Mouse (Mus musculus) regulatory T cell (primary cell): ENCODE measurements around the gene Calhm3.
"Not testable (repeated sequence)": the region's sequence is repeated elsewhere in the genome, so short reads cannot be mapped to it uniquely, and the experiment has no call there.

Experiments
- in situ Hi-C: fragments of 300-600 bp; cut with MboI, MseI; formaldehyde crosslinking; loops from one replicate; pipeline ENCODE4 v1.15.1; 2025; ENCODE audit warnings: high pct_unique_total_duplicates

The Calhm3 gene

GRCm38 (mm10) chr19:47167617-47168214 lies 10.2 kb upstream of the Calhm3 start:
- in situ Hi-C loops = loop anchor here (5.0 kb wide), 1 partner anchor 45 kb away; no protein-coding TSS in a partner anchor

- in situ Hi-C loops = loop anchor here (5.0 kb wide), 1 partner anchor 44 kb away; no protein-coding TSS in a partner anchor
These were observed 9.2 kb upstream of the Calhm3 start for GRCm38 (mm10) chr19:47166758-47167157.

- in situ Hi-C loops = no loop called here
These were observed 5.7 kb upstream of the Calhm3 start for GRCm38 (mm10) chr19:47163176-47163744.

GRCm38 (mm10) chr19:47161669-47162068 lies 4.1 kb upstream of the Calhm3 start:
- in situ Hi-C loops = no loop called here

- in situ Hi-C loops = no loop called here
These were observed 3.8 kb downstream of the Calhm3 start for GRCm38 (mm10) chr19:47153767-47154166.

GRCm38 (mm10) chr19:47152062-47152369 lies 5.5 kb downstream of the Calhm3 start:
- in situ Hi-C loops = no loop called here

GRCm38 (mm10) chr19:47151332-47152061 lies 6.1 kb downstream of the Calhm3 start:
- in situ Hi-C loops = no loop called here

GRCm38 (mm10) chr19:47149854-47150253 lies 7.7 kb downstream of the Calhm3 start:
- in situ Hi-C loops = no loop called here

- in situ Hi-C loops = no loop called here
These were observed 9.2 kb downstream of the Calhm3 start for GRCm38 (mm10) chr19:47148267-47148847.

GRCm38 (mm10) chr19:47144154-47144553 lies 13.4 kb downstream of the Calhm3 start, which contains the start of gene Calhm1:
Gene Calhm1 (minus strand): TSS chr19:47144254.
- in situ Hi-C loops = no loop called here

GRCm38 (mm10) chr19:47142438-47142837 lies 15.1 kb downstream of the Calhm3 start:
- in situ Hi-C loops = no loop called here

GRCm38 (mm10) chr19:47139611-47140010 lies 18.0 kb downstream of the Calhm3 start:
- in situ Hi-C loops = not testable (repeated sequence)

- in situ Hi-C loops = no loop called here
These were observed 19.7 kb downstream of the Calhm3 start, which contains the start of gene Calhm2 for GRCm38 (mm10) chr19:47137771-47138421. Gene Calhm2 (minus strand): TSS chr19:47138294.

GRCm38 (mm10) chr19:47137051-47137581 lies 20.4 kb downstream of the Calhm3 start:
- in situ Hi-C loops = no loop called here

- in situ Hi-C loops = no loop called here
These were observed 21.4 kb downstream of the Calhm3 start for GRCm38 (mm10) chr19:47136170-47136569.

GRCm38 (mm10) chr19:47135568-47135967 lies 22.0 kb downstream of the Calhm3 start:
- in situ Hi-C loops = no loop called here

GRCm38 (mm10) chr19:47133161-47133560 lies 24.4 kb downstream of the Calhm3 start:
- in situ Hi-C loops = no loop called here

GRCm38 (mm10) chr19:47130551-47131125 lies 26.9 kb downstream of the Calhm3 start:
- in situ Hi-C loops = no loop called here

- in situ Hi-C loops = no loop called here
These were observed 28.7 kb downstream of the Calhm3 start for GRCm38 (mm10) chr19:47128835-47129234.

- in situ Hi-C loops = no loop called here
These were observed 29.4 kb downstream of the Calhm3 start for GRCm38 (mm10) chr19:47128164-47128563.

GRCm38 (mm10) chr19:47122802-47123201 lies 34.8 kb downstream of the Calhm3 start:
- in situ Hi-C loops = loop anchor here (5.0 kb wide), 1 partner anchor 44 kb away; no protein-coding TSS in a partner anchor
